Mouse (Mus musculus): Measurements from ENCODE around the gene Fkbp10. TPM values are rescaled to one million over a fixed set of nuclear protein-coding genes. Genes with fewer than 3 reads are reported as not detected.

The Fkbp10 gene
- polyA plus RNA-seq, 1 experiment from 2014 or later: 7.2 TPM

DNA sequence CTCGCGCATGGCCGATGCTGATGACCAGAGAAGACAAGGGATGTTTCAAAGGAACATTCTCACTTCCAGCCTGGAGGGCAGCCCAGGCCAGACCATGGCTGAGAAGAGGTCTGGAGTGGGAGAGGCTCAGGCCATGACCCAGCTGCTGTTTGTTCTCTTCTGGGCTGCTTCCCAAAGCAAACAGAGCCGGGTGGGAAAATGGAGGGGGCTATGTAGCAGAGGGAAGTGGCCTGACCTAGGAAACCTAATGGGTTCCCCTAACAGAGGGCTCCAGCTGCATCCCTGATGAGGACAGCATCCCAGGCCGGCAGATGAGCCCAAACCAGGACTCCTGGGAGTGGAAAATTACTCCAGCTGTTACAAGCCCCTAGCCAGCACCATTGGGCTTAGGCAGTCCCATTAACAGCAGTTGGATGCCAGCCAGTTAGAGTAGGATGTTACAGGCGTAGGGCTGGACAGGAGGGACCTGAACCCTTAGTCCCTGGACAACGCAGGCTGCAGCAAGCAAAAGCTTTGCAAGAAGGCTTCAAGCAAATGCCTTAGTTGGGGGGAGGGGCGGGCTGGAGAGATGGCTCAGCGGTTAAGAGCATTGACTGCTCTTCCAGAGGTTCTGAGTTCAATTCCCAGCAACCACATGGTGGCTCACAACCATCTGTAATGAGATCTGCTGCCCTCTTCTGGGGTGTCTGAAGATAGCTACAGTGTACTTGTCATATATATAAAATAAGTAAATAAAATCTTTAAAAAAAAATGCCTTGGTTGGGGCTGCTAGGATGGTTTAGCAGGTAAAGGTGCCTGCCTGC is 24.2 kb upstream of the Fkbp10 start:
- peak; percentile 38; the same call in 1 of the 2 replicates for ATAC-seq (ENCODE audit: low read depth)

DNA sequence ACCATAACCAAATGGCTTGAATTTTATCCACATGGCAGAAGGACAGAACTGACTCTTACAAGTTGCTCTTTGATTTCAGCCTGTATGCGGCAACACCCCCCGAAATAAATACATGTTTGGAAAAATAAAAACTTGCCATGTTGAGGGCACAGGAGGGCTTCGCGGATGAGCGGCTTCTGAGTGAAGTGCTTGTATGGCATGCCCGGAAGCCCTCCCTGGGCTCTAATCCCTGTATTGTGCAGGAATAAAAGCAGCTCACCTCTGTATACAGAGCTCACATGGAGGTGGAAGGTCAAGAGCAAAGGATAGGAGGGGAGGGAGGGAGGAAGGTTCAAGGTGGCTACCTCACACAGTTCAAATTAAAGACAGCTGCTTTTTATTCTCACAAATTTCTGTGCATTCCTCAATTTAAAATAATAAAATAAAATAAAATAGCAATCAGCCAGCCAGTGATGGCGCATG is 23.6 kb upstream of the Fkbp10 start:
- no peak overlapping the region for H3K4me2 ChIP-seq (ENCODE audit: low read depth, low read length)
- WGBS: 89% methylated on average over 7 of the region's 7 CpGs
- ATAC-seq (ENCODE audit: low read depth): no peak
- H3K9ac ChIP-seq (replicated peaks; ENCODE audit: low read depth, low read length): no peak overlapping the region
- H3K4me3 ChIP-seq (ENCODE audit: low read depth, low read length): no peak overlapping the region
- no peaks in the 10 kb centered on the region for H3K27me3 ChIP-seq (ENCODE audit: control insufficient read depth, insufficient read depth, low read length)
- H3K9me3 ChIP-seq (ENCODE audit: control insufficient read depth, low read length): no peaks in the 10 kb centered on the region
- H3K27ac ChIP-seq (ENCODE audit: low read depth, low read length): no peak overlapping the region
- H3K36me3 ChIP-seq (ENCODE audit: control insufficient read depth, insufficient read depth, low read length): no peaks in the 10 kb centered on the region
- peaks cover 15% of the 10 kb centered on the region for H3K4me1 ChIP-seq (ENCODE audit: control insufficient read depth, insufficient read depth, low read length)

More for the DNA sequence above, 24.2 kb upstream of the Fkbp10 start:
- no peak overlapping the region for H3K4me2 ChIP-seq (ENCODE audit: low read depth, low read length)
- H3K36me3 ChIP-seq (ENCODE audit: control insufficient read depth, insufficient read depth, low read length): no peaks in the 10 kb centered on the region
- no peaks in the 10 kb centered on the region for H3K27me3 ChIP-seq (ENCODE audit: control insufficient read depth, insufficient read depth, low read length)
- 59% methylated on average over 9 of the region's 9 CpGs for WGBS
- H3K27ac ChIP-seq (ENCODE audit: low read depth, low read length): no peak overlapping the region; the same call in 1 of the 2 replicates
- no peak overlapping the region for H3K9ac ChIP-seq (replicated peaks; ENCODE audit: low read depth, low read length)
- H3K4me1 ChIP-seq (ENCODE audit: control insufficient read depth, insufficient read depth, low read length): peaks cover 15% of the 10 kb centered on the region
- H3K4me3 ChIP-seq (ENCODE audit: low read depth, low read length): no peak overlapping the region
- no peaks in the 10 kb centered on the region for H3K9me3 ChIP-seq (ENCODE audit: control insufficient read depth, low read length)

- no peak overlapping the region for H3K27ac ChIP-seq (ENCODE audit: low read depth, low read length)
- H3K4me2 ChIP-seq (ENCODE audit: low read depth, low read length): no peak overlapping the region
- ATAC-seq (ENCODE audit: low read depth): no peak
- H3K4me1 ChIP-seq (ENCODE audit: control insufficient read depth, insufficient read depth, low read length): peaks cover 12% of the 10 kb centered on the region
- H3K27me3 ChIP-seq (ENCODE audit: control insufficient read depth, insufficient read depth, low read length): no peaks in the 10 kb centered on the region
- H3K4me3 ChIP-seq (ENCODE audit: low read depth, low read length): no peak overlapping the region
- no peaks in the 10 kb centered on the region for H3K36me3 ChIP-seq (ENCODE audit: control insufficient read depth, insufficient read depth, low read length)
- WGBS: 84% methylated on average over 5 of the region's 5 CpGs
- H3K9me3 ChIP-seq (ENCODE audit: control insufficient read depth, low read length): no peaks in the 10 kb centered on the region
- H3K9ac ChIP-seq (replicated peaks; ENCODE audit: low read depth, low read length): no peak overlapping the region
Observed at GRCm38 (mm10) chr11:100392958-100393357, 22.5 kb upstream of the Fkbp10 start.

DNA sequence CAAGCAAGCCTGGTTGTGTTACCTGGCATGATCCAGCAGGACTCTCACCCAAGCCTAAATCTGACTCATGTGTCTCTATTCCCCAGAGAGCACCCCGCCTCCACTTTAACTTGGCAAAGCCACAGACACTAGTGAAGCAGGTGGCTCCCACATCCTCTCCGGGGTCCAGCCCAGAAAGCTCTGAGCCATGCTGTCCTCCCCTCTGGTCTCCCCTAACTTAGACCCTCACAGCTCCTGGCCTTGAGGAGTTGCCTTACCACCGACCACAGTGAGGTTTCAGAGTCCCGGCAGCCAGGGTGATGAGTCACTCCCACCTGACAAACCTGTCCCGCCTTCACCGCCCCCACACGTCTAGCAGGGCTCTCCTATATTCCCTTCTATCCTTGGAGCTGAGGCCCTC is 21.8 kb upstream of the Fkbp10 start:
- no peaks in the 10 kb centered on the region for H3K36me3 ChIP-seq (ENCODE audit: control insufficient read depth, insufficient read depth, low read length)
- ATAC-seq (ENCODE audit: low read depth): no peak
- 89% methylated on average over 7 of the region's 7 CpGs for WGBS
- no peak overlapping the region for H3K4me2 ChIP-seq (ENCODE audit: low read depth, low read length)
- no peak overlapping the region for H3K4me3 ChIP-seq (ENCODE audit: low read depth, low read length)
- H3K9me3 ChIP-seq (ENCODE audit: control insufficient read depth, low read length): no peaks in the 10 kb centered on the region
- H3K9ac ChIP-seq (replicated peaks; ENCODE audit: low read depth, low read length): no peak overlapping the region
- H3K27ac ChIP-seq (ENCODE audit: low read depth, low read length): no peak overlapping the region
- no peaks in the 10 kb centered on the region for H3K27me3 ChIP-seq (ENCODE audit: control insufficient read depth, insufficient read depth, low read length)
- H3K4me1 ChIP-seq (ENCODE audit: control insufficient read depth, insufficient read depth, low read length): peaks cover 12% of the 10 kb centered on the region

- H3K4me3 ChIP-seq (ENCODE audit: low read depth, low read length): no peak overlapping the region
- H3K4me2 ChIP-seq (ENCODE audit: low read depth, low read length): no peak overlapping the region
- H3K9ac ChIP-seq (replicated peaks; ENCODE audit: low read depth, low read length): no peak overlapping the region
- no peaks in the 10 kb centered on the region for H3K36me3 ChIP-seq (ENCODE audit: control insufficient read depth, insufficient read depth, low read length)
- H3K27ac ChIP-seq (ENCODE audit: low read depth, low read length): no peak overlapping the region
- H3K9me3 ChIP-seq (ENCODE audit: control insufficient read depth, low read length): no peaks in the 10 kb centered on the region
- WGBS: 63% methylated on average over 5 of the region's 5 CpGs
- no peaks in the 10 kb centered on the region for H3K27me3 ChIP-seq (ENCODE audit: control insufficient read depth, insufficient read depth, low read length)
- H3K4me1 ChIP-seq (ENCODE audit: control insufficient read depth, insufficient read depth, low read length): peaks cover 12% of the 10 kb centered on the region
- ATAC-seq (ENCODE audit: low read depth): no peak
Observed at GRCm38 (mm10) chr11:100394353-100395074, 21.0 kb upstream of the Fkbp10 start.

- ATAC-seq (ENCODE audit: low read depth): no peak
- no peak overlapping the region for H3K9ac ChIP-seq (replicated peaks; ENCODE audit: low read depth, low read length)
Observed at GRCm38 (mm10) chr11:100395200-100395599, 20.3 kb upstream of the Fkbp10 start.

GRCm38 (mm10) chr11:100395861-100396631 is 19.5 kb upstream of the Fkbp10 start:
- no peak for ATAC-seq (ENCODE audit: low read depth)
- Histone ChIP-seq H3K36me3 (ENCODE audit: control insufficient read depth, insufficient read depth, low read length) (no peaks in the 10 kb centered on the region), H3K4me1 (ENCODE audit: control insufficient read depth, insufficient read depth, low read length) (peaks cover 5% of the 10 kb centered on the region; the same call in 1 of the 2 replicates), H3K4me2 (ENCODE audit: low read depth, low read length) (peak overlapping the region; percentile 43), H3K27me3 (ENCODE audit: control insufficient read depth, insufficient read depth, low read length) (no peaks in the 10 kb centered on the region), H3K9me3 (ENCODE audit: control insufficient read depth, low read length) (no peaks in the 10 kb centered on the region), H3K27ac (ENCODE audit: low read depth, low read length) (no peak overlapping the region), H3K9ac (replicated peaks; ENCODE audit: low read depth, low read length) (peak overlapping the region; percentile 76; the same call in 1 of the 2 replicates), H3K4me3 (ENCODE audit: low read depth, low read length) (peak overlapping the region; percentile 70)
- WGBS: 35% methylated on average over 17 of the region's 17 CpGs

More at GRCm38 (mm10) chr11:100395200-100395599, 20.3 kb upstream of the Fkbp10 start:
- Histone ChIP-seq H3K4me2 (ENCODE audit: low read depth, low read length) (peak overlapping the region; percentile 43), H3K27ac (ENCODE audit: low read depth, low read length) (no peak overlapping the region), H3K27me3 (ENCODE audit: control insufficient read depth, insufficient read depth, low read length) (no peaks in the 10 kb centered on the region), H3K36me3 (ENCODE audit: control insufficient read depth, insufficient read depth, low read length) (no peaks in the 10 kb centered on the region), H3K4me1 (ENCODE audit: control insufficient read depth, insufficient read depth, low read length) (peaks cover 6% of the 10 kb centered on the region; the same call in 1 of the 2 replicates), H3K4me3 (ENCODE audit: low read depth, low read length) (peak overlapping the region; percentile 12; the same call in 1 of the 2 replicates), H3K9me3 (ENCODE audit: control insufficient read depth, low read length) (no peaks in the 10 kb centered on the region)
- 39% methylated on average over 11 of the region's 11 CpGs for WGBS

DNA sequence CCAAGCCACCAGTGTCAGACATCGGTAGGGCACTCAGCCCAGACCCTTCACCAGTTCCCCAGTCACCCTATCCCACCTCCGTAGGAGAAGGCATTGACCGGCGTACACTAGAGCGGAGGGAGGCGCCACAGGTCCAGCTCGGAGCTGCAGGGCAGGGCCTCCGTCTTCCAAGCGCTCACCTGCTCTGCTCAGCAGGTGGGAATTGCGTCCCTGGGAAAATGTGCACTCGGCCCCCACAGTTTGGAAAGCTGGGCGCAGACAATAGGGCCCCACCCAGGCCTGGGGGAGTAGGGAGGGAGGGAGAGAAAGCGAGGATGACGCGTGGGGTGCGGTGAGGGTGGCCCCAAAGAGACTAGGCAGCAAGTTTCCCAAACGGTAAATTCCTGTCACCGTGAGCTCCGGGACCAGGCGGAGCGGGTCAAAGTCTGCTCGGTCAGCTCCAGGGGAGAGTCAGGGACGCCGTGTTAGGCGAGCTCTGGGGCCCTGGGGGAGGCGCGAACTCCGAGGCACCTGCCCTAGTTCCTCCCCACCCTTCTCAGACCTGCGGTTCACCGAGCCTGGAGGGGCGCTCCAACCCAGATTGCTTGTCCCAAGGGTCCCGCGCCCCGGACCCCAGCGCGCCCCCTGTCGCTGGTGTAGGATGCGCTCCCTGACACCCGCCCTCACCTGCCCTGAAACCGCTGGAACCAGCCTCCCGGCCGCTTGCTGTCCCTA is 18.5 kb upstream of the Fkbp10 start:
- peak; percentile 16 for ATAC-seq (ENCODE audit: low read depth)
- Histone ChIP-seq H3K4me2 (ENCODE audit: low read depth, low read length) (peak overlapping the region; percentile 43), H3K4me1 (ENCODE audit: control insufficient read depth, insufficient read depth, low read length) (peaks cover 5% of the 10 kb centered on the region; the same call in 1 of the 2 replicates), H3K9me3 (ENCODE audit: control insufficient read depth, low read length) (no peaks in the 10 kb centered on the region), H3K27ac (ENCODE audit: low read depth, low read length) (peak overlapping the region; percentile 70), H3K27me3 (ENCODE audit: control insufficient read depth, insufficient read depth, low read length) (no peaks in the 10 kb centered on the region), H3K9ac (replicated peaks; ENCODE audit: low read depth, low read length) (peak overlapping the region; percentile 76), H3K4me3 (ENCODE audit: low read depth, low read length) (peak overlapping the region; percentile 70), H3K36me3 (ENCODE audit: control insufficient read depth, insufficient read depth, low read length) (no peaks in the 10 kb centered on the region)
- WGBS: 4% methylated on average over 41 of the region's 42 CpGs

Data from neural tube, embryonic 14.5 days (tissue).